Mouse (Mus musculus): ENCODE measurements around the gene Xpr1.

Gene Xpr1

DNA sequence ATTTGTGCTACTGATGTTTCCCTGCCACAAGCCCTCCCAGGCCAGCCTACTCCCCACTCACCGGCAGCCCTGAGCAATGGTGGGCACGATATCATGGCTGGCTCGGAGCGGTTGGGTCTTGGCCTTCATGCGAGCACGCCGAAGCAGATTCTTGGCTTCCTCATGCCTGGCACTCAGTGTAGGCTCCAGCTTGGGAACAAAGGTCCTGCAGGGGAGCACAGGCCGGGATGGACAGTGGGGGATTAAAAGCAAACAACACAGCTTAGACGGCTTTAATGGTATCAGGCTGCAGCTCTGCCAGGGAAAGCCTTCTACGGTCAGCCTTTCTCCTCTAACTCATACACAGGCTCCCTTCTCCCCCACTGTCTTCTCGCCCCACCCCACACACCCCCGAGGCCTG lies 184.8 kb downstream of the Xpr1 start:
- DNase-seq (ENCODE audit: low read depth, low spot score): no peak

DNA sequence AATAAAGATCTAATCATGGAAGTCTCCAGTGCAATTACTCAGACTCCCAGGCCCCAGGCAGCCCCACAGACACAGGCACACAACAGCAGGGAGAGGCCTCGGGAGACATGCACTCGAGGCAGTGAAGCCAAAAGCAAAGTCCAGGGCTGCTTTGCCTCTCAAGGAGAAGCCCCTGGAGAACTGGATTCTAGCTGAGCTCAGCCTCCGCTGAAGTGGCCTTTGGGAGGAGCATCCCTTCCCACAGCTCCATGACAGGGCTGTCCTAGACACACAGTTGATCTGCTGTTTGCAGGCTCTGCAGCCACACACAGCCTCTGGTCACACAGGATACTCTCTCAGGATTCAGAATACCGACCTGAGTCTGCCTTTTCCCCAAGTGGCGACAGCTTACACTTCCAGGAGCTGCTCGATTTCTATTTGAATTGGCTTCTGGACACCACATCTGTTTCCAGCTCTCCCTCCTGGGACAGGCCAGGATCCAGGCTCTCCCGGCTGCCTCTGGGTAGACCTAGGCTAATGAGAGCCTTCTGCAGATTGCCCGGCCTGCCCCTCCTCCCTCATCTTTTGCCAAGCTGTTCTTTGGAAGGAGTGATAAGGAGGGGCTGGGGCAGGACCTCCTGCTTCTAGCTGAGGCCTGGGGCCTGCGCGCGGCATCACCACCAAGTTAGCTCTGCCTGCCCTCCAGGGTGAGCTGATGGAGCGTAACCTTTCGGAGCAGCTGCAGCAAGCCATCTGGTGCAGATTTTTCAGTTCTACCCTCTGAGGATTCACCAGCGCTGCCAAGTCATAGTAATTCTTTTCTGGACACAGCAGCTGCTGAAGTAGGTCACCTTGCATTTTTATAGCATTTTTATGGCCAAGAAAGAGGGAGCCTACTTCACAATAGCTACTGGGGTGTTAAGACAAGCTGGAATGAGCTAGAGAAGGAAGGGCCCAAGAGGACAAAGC lies 187.5 kb downstream of the Xpr1 start:
- DNase-seq (ENCODE audit: low read depth, low spot score): peak; percentile 70

Data from forelimb bud, embryonic 11.5 days (tissue).